Mouse (Mus musculus): ENCODE data around the gene Phf5a.

DNA sequence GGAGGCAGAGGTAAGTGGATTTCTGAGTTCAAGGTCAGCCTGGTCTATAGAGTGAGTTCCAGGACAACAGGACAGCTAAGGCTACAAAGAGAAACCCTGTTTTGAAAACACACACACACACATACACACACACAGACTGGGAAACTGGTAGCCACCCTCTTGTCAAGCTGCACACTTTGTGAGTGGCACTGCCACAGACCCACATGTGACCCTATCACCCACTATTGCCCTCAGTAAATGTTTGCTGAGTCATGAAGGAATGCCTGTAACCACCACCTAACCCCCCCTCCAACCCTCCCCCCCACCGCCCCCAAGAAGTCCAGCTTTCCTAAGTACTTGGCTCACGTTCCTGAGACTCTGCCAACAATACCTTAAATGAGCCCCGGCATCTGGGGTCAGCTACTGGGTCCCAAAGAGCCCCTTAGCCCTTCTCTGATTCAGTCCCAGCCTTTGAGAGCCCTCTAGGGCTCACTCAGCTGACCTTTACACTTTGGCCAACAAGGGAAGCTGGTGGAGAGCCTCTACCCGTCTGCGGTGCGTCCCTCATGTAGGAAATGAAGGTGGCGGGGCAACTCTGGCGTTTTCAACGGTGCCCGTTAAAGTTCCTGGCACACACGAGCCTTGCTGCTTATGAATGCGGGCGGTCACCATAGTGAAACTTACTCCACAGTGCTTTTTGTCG is 33.0 kb downstream of the Phf5a start:
- TF ChIP-seq POLR2A (IDR thresholded peaks at IDR 0.05; ENCODE audit: borderline replicate concordance, extremely low read depth, insufficient read depth, insufficient read length, poor library complexity, severe bottlenecking) (no peak), CTCF (IDR thresholded peaks at IDR 0.05; ENCODE audit: borderline replicate concordance, extremely low read depth, insufficient read depth, insufficient read length) (no peak)

Data from brain, embryonic 14.5 days (tissue).